Mouse (Mus musculus) hindbrain, embryonic 13.5 days (tissue): ENCODE data around the gene Dmrtc1a. TPM values are rescaled to one million over a fixed set of nuclear protein-coding genes. Genes with fewer than 3 reads are reported as not detected.

Experiments
- polyA plus RNA-seq: library from polyadenylated mRNA; unstranded; fragments of >200 nt; fragmentation: Nextera tagmentation; extraction: Ambion mirVana; gene quantifications from 2 replicates; pipeline ENCODE4 v1.2.1, GENCODE M21; 2015

The Dmrtc1a gene
- polyA plus RNA-seq, 1 experiment from 2014 or later = 1.7 TPM

Other genes with a start within 250 kb of the Dmrtc1a start
- not detected in 2 replicates for gene Gm3880, start 221.7 kb downstream of the Dmrtc1a start, polyA plus RNA-seq
- gene Gm9112, start 201.1 kb downstream of the Dmrtc1a start, polyA plus RNA-seq = not detected in 2 replicates
- gene Dmrtc1b, start 200.8 kb downstream of the Dmrtc1a start, polyA plus RNA-seq = not detected in 2 replicates
- gene Dmrtc1c1, start 105.7 kb downstream of the Dmrtc1a start, polyA plus RNA-seq = not detected in 2 replicates
- not detected in 2 replicates for gene Dmrtc1c2, start 54.1 kb downstream of the Dmrtc1a start, polyA plus RNA-seq
- gene 1700031F05Rik, start 40.7 kb downstream of the Dmrtc1a start, polyA plus RNA-seq = not detected in 2 replicates
- gene 1700011M02Rik, start 218 bp upstream of the Dmrtc1a start, polyA plus RNA-seq = not detected in 2 replicates
- gene 1700018G05Rik, start 19.7 kb upstream of the Dmrtc1a start, polyA plus RNA-seq = not detected in 2 replicates